Mouse (Mus musculus): Measurements from ENCODE around the gene Shmt1.

DNA sequence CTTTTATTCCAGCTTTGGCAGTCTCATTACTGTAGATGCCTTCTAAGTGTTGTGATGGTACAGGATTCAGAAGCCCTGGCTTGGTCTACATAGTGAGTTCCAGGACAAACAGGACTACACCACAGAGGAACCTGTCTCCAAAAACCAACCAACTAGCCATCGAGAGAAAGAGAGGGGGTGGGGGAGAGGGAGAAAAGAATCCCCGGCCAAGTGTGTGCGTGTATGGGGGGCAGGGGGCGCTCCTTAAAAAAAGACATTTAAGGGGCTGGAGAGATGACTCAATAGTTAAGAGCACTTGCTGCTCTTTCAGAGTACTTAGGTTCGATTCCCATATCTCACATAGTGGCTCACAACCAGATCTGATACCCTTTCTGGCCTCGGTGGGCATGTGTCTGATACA is 35.9 kb downstream of the Shmt1 start:
- TF ChIP-seq POLR2A (IDR thresholded peaks at IDR 0.05; ENCODE audit: borderline replicate concordance, extremely low read depth, insufficient read depth, insufficient read length, poor library complexity, severe bottlenecking) (no peak), CTCF (IDR thresholded peaks at IDR 0.05; ENCODE audit: borderline replicate concordance, extremely low read depth, insufficient read depth, insufficient read length) (no peak)
